Mouse (Mus musculus) cerebellum, adult 2 months (tissue): ENCODE measurements around the gene 3110082J24Rik.

Source experiments
- CTCF ChIP-seq: fragments of 200-500 bp; IDR thresholded peaks from 2 replicates; pipeline ENCODE4 v1.5.1; 2011; ENCODE audit warnings: low read depth, mild to moderate bottlenecking, control low read depth, low read length, moderate library complexity, borderline replicate concordance; ENCODE audit not compliant: insufficient read depth
- POLR2A ChIP-seq: fragments of 200-500 bp; IDR thresholded peaks from 2 replicates; pipeline ENCODE4 v1.6.1; 2011; ENCODE audit warnings: low read length, control low read depth, borderline replicate concordance; ENCODE audit not compliant: insufficient read depth

DNA sequence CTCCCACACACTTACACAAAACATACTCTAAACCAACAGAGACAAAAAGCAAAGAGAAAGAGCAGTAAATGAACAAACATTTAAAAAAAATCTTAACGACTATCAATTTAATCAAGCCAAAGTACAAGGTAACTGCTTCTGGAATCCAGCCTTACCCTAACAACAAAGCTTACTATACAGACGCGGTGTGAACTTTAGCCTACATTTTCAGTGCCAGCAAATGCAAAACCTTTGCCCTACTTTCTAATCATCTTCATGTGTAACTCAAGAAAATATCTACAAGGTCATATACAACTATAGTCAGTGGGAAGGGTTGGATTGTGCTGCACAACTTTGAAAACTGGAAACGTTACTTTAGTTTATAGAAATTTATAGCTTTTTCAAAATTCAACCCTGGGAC lies 46.1 kb upstream of the 3110082J24Rik start:
- no peak for TF ChIP-seq CTCF
- TF ChIP-seq POLR2A = no peak
